In the genomic region with DNA sequence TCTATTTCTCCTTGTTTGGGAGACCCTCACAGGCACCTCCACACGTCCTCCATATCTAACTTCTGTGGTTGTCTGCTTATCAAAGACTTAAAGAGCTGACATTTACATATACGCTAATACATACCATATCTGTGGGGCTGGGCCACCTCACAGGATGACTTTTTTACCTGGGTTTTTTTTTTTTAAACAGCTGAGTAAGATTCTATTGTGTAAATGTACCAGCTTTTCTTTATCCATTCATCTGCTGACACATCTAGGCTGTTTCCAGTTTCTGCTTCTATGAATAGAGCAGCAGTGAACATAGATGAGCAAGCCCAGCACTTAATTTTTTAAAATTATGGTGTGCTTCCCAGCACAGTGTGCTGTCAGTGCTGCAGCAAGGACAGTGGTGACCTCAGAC, we compare ENCODE assay signal across 1 mouse cellular context.
TF ChIP-seq lines count a peak whose summit lies in the region.

No protein-coding gene starts in this region.

TF ChIP-seq in CH12.LX, 34 proteins besides CTCF, POLR2A, EP300 and RAD21 (continued from another document):
- TF ChIP-seq KAT2A (IDR thresholded peaks at IDR 0.05; ENCODE audit: insufficient replicate concordance, low read length) = no peak
- TF ChIP-seq ELF1 (IDR thresholded peaks at IDR 0.05; ENCODE audit: low read depth, low read length) = no peak
- TF ChIP-seq MXI1 (IDR thresholded peaks at IDR 0.05; ENCODE audit: low read depth, low read length) = no peak
